Mouse (Mus musculus): ENCODE measurements around the gene Gm10320.

DNA sequence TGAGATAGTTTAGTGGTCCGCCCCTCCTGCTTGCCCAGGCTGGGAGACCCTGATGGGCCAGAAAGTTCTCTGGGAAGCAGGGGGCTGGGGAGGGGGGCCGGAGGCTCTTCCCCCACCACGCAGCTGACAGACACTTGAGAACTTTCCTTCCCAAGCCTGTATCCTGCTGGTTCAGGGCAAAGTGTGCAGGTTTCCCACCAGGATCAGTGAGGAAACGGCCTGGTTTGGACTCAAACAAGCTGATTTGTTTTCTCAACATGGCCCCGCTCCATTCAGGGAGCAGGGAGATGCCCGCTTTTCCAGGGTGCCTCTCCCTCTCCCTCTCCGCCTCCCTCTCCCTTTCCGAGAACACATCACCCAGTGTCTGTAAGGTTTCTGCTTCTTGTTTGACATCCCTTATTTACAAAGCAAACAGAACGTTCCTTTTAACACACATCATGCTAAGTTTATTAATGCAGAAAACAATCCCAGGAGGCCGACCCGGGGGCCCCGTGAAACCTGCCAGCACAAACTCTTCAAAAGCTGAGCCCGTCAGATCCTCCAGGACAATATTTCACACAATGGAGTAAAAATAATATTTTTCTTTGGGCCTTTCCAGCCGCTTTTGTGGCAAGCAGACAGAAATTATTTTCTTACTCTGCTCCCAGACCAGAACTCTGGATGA, 15.5 kb downstream of the Gm10320 start:
- TF ChIP-seq CHD2 (IDR thresholded peaks at IDR 0.05; ENCODE audit: low read depth, low read length) (no peak), ZNF384 (IDR thresholded peaks at IDR 0.05; ENCODE audit: low read depth, low read length) (no peak), HCFC1 (IDR thresholded peaks at IDR 0.05; ENCODE audit: borderline replicate concordance, insufficient read depth, low read length) (no peak)

Measured in ES-E14 (cell line).